23 mouse cellular contexts compared by ENCODE assay signal in the genomic region with DNA sequence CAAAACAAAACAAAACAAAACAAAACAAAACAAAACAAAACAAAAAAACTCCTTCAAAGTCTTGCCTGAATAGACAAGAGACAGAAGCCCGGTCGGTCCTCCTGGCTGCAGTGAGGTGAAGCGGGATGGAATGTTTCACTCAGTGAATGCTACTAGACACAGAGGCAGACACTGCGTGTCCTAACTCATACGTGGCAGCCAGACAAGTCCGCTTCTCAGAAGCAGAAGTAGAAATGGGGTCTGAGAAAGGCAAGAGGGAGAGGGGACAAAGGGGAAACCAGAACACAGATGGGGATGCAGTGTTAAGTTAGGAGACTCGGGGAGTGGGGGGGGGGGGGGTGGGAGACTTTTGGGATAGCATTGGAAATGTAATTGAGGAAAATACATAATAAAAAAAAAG.
A peak's percentile ranks its signal among the peaks of the same experiment; 100 is the strongest.
DNase-seq lines count a peak whose midpoint lies in the region; ATAC-seq and TF ChIP-seq lines count a peak whose summit lies in the region.
"Had no signal": no experiment of that assay in that cellular context is flagged by ENCODE, and none has a peak within 500 bp of the region (broad histone marks: within the 10 kb centered on the region; RNA-seq: fewer than 3 reads in every experiment).

No protein-coding gene starts in this region.

- no peak for DNase-seq in hindbrain, postnatal 0 days (ENCODE audit: low spot score)
- DNase-seq in B cell, adult 2 months: peak; percentile 38 to 47
- DNase-seq in kidney, postnatal 36 days: no peak
- DNase-seq in right cerebral cortex, adult 2 months (ENCODE audit: low spot score in 2 of 2): no peak
- no peak for DNase-seq in lung, postnatal 36 days
- DNase-seq: adrenal gland, adult 8-10 months; adrenal gland, postnatal 36 days; cerebellum, adult 2 months; cerebellum, postnatal 10 days; forebrain, postnatal 0 days; gastrocnemius, postnatal 36 days; heart, postnatal 14 days had no signal

- H3K27ac ChIP-seq in hindbrain, postnatal 0 days: 0 out of 2 replicates have a peak overlapping the region, but pooled peaks have one; percentile 11
- H3K27ac ChIP-seq in hindbrain, embryonic 12.5 days: no peak overlapping the region
- H3K27ac ChIP-seq in bone marrow macrophage, adult 2 months (ENCODE audit: insufficient read depth, low read depth, low read length): peak overlapping the region; percentile 77
- H3K27ac ChIP-seq in macrophage: peak overlapping the region; percentile 98
- H3K27ac ChIP-seq: forebrain, embryonic 13.5 days; heart, adult 2 months; heart, embryonic 15.5 days; hindbrain, embryonic 15.5 days had no signal

- no peak overlapping the region for H3K4me2 ChIP-seq in hindbrain, postnatal 0 days (ENCODE audit: low read depth, low read length)
- H3K4me2 ChIP-seq in hindbrain, embryonic 12.5 days (replicated peaks): no peak overlapping the region
- H3K4me2 ChIP-seq: forebrain, embryonic 13.5 days; heart, embryonic 11.5 days; heart, embryonic 15.5 days; hindbrain, embryonic 15.5 days had no signal

- no peak for ATAC-seq in hindbrain, postnatal 0 days
- ATAC-seq in hindbrain, embryonic 12.5 days (ENCODE audit: low FRiP score): no peak
- ATAC-seq: forebrain, embryonic 13.5 days; forebrain, postnatal 0 days; inflammation-experienced regulatory T-cells, adult 6 months had no signal

- H3K27me3 ChIP-seq in hindbrain, postnatal 0 days (ENCODE audit: insufficient read depth, low read length): no peaks in the 10 kb centered on the region
- H3K27me3 ChIP-seq in hindbrain, embryonic 12.5 days: no peaks in the 10 kb centered on the region
- H3K27me3 ChIP-seq: forebrain, embryonic 13.5 days; heart, embryonic 15.5 days; hindbrain, embryonic 15.5 days had no signal

- TF ChIP-seq POLR2A in bone marrow macrophage, adult 2 months (IDR thresholded peaks at IDR 0.05; ENCODE audit: borderline replicate concordance, low read depth, low read length): no peak

- peaks cover 5% of the 10 kb centered on the region; the same call in 1 of the 2 replicates for H3K4me1 ChIP-seq in hindbrain, postnatal 0 days (ENCODE audit: insufficient read depth, low read length)
- peaks cover 28% of the 10 kb centered on the region for H3K4me1 ChIP-seq in hindbrain, embryonic 12.5 days
- peaks cover 58% of the 10 kb centered on the region for H3K4me1 ChIP-seq in bone marrow macrophage, adult 2 months (ENCODE audit: control insufficient read depth, insufficient read depth, low read length)

- no peak for TF ChIP-seq CTCF in hindbrain, postnatal 0 days (IDR thresholded peaks at IDR 0.05; ENCODE audit: low read depth)
- no peak for TF ChIP-seq CTCF in bone marrow macrophage, adult 2 months (IDR thresholded peaks at IDR 0.05; ENCODE audit: low read depth, low read length)

- no peaks in the 10 kb centered on the region for H3K79me2 ChIP-seq in macrophage (ENCODE audit: inconsistent target)

- no peaks in the 10 kb centered on the region for H3K9me3 ChIP-seq in hindbrain, postnatal 0 days (ENCODE audit: low read length)
- H3K9me3 ChIP-seq in hindbrain, embryonic 12.5 days (replicated peaks): no peaks in the 10 kb centered on the region
- H3K9me3 ChIP-seq: embryonic facial prominence, embryonic 10.5 days; forebrain, embryonic 13.5 days; heart, embryonic 15.5 days; hindbrain, embryonic 10.5 days; hindbrain, embryonic 15.5 days had no signal

- H3K9ac ChIP-seq in hindbrain, postnatal 0 days (replicated peaks; ENCODE audit: low read length): no peak overlapping the region
- no peak overlapping the region for H3K9ac ChIP-seq in hindbrain, embryonic 12.5 days
- H3K9ac ChIP-seq: forebrain, embryonic 13.5 days; forebrain, postnatal 0 days; heart, embryonic 15.5 days; hindbrain, embryonic 15.5 days had no signal

- H3K36me3 ChIP-seq in hindbrain, postnatal 0 days (ENCODE audit: insufficient read depth, low read length): no peaks in the 10 kb centered on the region
- no peaks in the 10 kb centered on the region for H3K36me3 ChIP-seq in hindbrain, embryonic 12.5 days
- H3K36me3 ChIP-seq in macrophage (ENCODE audit: inconsistent target): no peaks in the 10 kb centered on the region
- H3K36me3 ChIP-seq: embryonic facial prominence, embryonic 10.5 days; heart, embryonic 15.5 days; hindbrain, embryonic 10.5 days; hindbrain, embryonic 15.5 days had no signal

- no peak overlapping the region for H3K4me3 ChIP-seq in hindbrain, postnatal 0 days (ENCODE audit: low read length)
- H3K4me3 ChIP-seq in hindbrain, embryonic 12.5 days: no peak overlapping the region
- no peak overlapping the region for H3K4me3 ChIP-seq in bone marrow macrophage, adult 2 months (ENCODE audit: insufficient read depth, low read length)
- no peak overlapping the region for H3K4me3 ChIP-seq in macrophage (ENCODE audit: inconsistent target)
- H3K4me3 ChIP-seq: embryonic facial prominence, embryonic 10.5 days; forebrain, embryonic 13.5 days; heart, adult 2 months; heart, embryonic 15.5 days; hindbrain, embryonic 10.5 days; hindbrain, embryonic 15.5 days had no signal

- 65% methylated on average over 7 of the region's 7 CpGs for WGBS in hindbrain, postnatal 0 days
- 54% methylated on average over 7 of the region's 7 CpGs for WGBS in hindbrain, embryonic 12.5 days
- WGBS in macrophage (ENCODE audit: missing documents): 25% methylated on average over 7 of the region's 7 CpGs

Comparison
In these comparisons a context has a peak if more than half of its experiments do, and no peak if none do; other contexts are left out.
1. DNase-seq: peak in B cell, adult 2 months (2 of 2); none in hindbrain, postnatal 0 days (single experiment), kidney, postnatal 36 days (0 of 2), right cerebral cortex, adult 2 months (0 of 2) and lung, postnatal 36 days (single experiment).